ENCODE assay signal across 10 mouse cellular contexts in genomic region chr3:55151656-55152433, GRCm38 (mm10). TPM values are rescaled to one million over a fixed set of nuclear protein-coding genes. Genes with fewer than 3 reads are reported as not detected.
DNase-seq lines count a peak whose midpoint lies in the region; ATAC-seq and TF ChIP-seq lines count a peak whose summit lies in the region.
"Had no signal": no experiment of that assay in that cellular context is flagged by ENCODE, and none has a peak within 500 bp of the region (broad histone marks: within the 10 kb centered on the region; RNA-seq: fewer than 3 reads in every experiment).

No protein-coding gene starts in this region.

- H3K4me2 ChIP-seq in limb, embryonic 14.5 days (replicated peaks; ENCODE audit: low read depth, low read length, severe bottlenecking): no peak overlapping the region

- no peak overlapping the region for H3K9ac ChIP-seq in limb, embryonic 14.5 days (ENCODE audit: low read depth, low read length, severe bottlenecking)

- peak; percentile 47 for DNase-seq in thymus, postnatal 4 days
- no peak for DNase-seq in thymus, postnatal 25 days
- peak; percentile 40 to 56 for DNase-seq in cerebellum, adult 2 months
- DNase-seq in kidney, postnatal 10 days: peak; percentile 81
- peak; percentile 68 for DNase-seq in limb, embryonic 14.5 days (ENCODE audit: low spot score)
- peak; percentile 47 for DNase-seq in ovary, postnatal 36 days (ENCODE audit: low spot score)

- H3K9me3 ChIP-seq in limb, embryonic 14.5 days (ENCODE audit: control insufficient read depth, low read length): no peaks in the 10 kb centered on the region

- H3K4me3 ChIP-seq in cerebellum, adult 2 months (replicated peaks; ENCODE audit: insufficient read depth, low read depth, low read length): no peak overlapping the region
- H3K4me3 ChIP-seq in limb, embryonic 14.5 days (replicated peaks; ENCODE audit: low read length): no peak overlapping the region
- H3K4me3 ChIP-seq: erythroblast, embryonic 14.5 days; myocyte had no signal

- H3K27ac ChIP-seq in cerebellum, adult 2 months (ENCODE audit: insufficient read depth, low read length): no peak overlapping the region
- no peak overlapping the region for H3K27ac ChIP-seq in limb, embryonic 14.5 days (replicated peaks; ENCODE audit: low read depth, low read length)

- TF ChIP-seq POLR2A in cerebellum, adult 2 months (IDR thresholded peaks at IDR 0.05; ENCODE audit: borderline replicate concordance, insufficient read depth, low read length): no peak
- TF ChIP-seq POLR2A in limb, embryonic 14.5 days (IDR thresholded peaks at IDR 0.05; ENCODE audit: borderline replicate concordance, extremely low read depth, insufficient read depth, insufficient read length): no peak

- TF ChIP-seq CTCF in cerebellum, adult 2 months (IDR thresholded peaks at IDR 0.05; ENCODE audit: borderline replicate concordance, insufficient read depth, low read depth, low read length): peak; percentile 61; the same call in 1 of the 2 replicates

- no peaks in the 10 kb centered on the region for H3K27me3 ChIP-seq in cerebellum, adult 2 months (ENCODE audit: control insufficient read depth, insufficient read depth, low read length)
- no peaks in the 10 kb centered on the region for H3K27me3 ChIP-seq in limb, embryonic 14.5 days (ENCODE audit: control insufficient read depth, insufficient read depth, low read length)

- ATAC-seq in frontal cortex, adult (ENCODE audit: low TSS enrichment): peak; percentile 54
- ATAC-seq in limb, embryonic 14.5 days (ENCODE audit: low FRiP score, low read depth): peak; percentile 74; the same call in 1 of the 2 replicates
- no peak; the same call in 1 of the 2 replicates for ATAC-seq in megakaryocyte-erythroid progenitor cell, adult 5-6 weeks (replicated peaks; ENCODE audit: low FRiP score, low TSS enrichment, poor library complexity, severe bottlenecking)

- 38% methylated on average over 7 of the region's 7 CpGs for WGBS in cerebellum, adult 2 months
- 16% methylated on average over 7 of the region's 7 CpGs for WGBS in limb, embryonic 14.5 days

- no peaks in the 10 kb centered on the region for H3K4me1 ChIP-seq in cerebellum, adult 2 months (ENCODE audit: control insufficient read depth, insufficient read depth, low read length)
- peaks cover 3% of the 10 kb centered on the region; the same call in 1 of the 2 replicates for H3K4me1 ChIP-seq in limb, embryonic 14.5 days (ENCODE audit: control insufficient read depth, insufficient read depth, low read length)

- no peaks in the 10 kb centered on the region for H3K36me3 ChIP-seq in limb, embryonic 14.5 days (ENCODE audit: control insufficient read depth, insufficient read depth, low read length)

RNA-seq across cellular contexts. Expression of gene Ccdc169, which starts 14.7 kb away (rescaled TPM):
- polyA plus RNA-seq in cerebellum, adult 2 months (2012; rRNA removed): 0.41 and 0.59 TPM in 2 replicates
- 0.10 and 0.11 TPM in 2 replicates for polyA plus RNA-seq in limb, embryonic 14.5 days (2012; rRNA removed)
- 0.07 and 0.25 TPM in 2 replicates for polyA plus RNA-seq in limb, embryonic 14.5 days (2014; fragmentation: Nextera tagmentation; extraction: Ambion mirVana)
- total RNA-seq in megakaryocyte-erythroid progenitor cell, adult 5-6 weeks (2014; fragmentation: Nextera tagmentation): 0.84 TPM in 1 of 2 replicates, not detected in the other
- total RNA-seq in megakaryocyte-erythroid progenitor cell, adult 5-6 weeks (2017): not detected in 2 replicates
- polyA plus RNA-seq: erythroblast, embryonic 14.5 days had no signal

RNA-seq across cellular contexts. Expression of gene Sohlh2, which starts 30.0 kb away (rescaled TPM):
- not detected in 2 replicates for polyA plus RNA-seq in cerebellum, adult 2 months (2012; rRNA removed)
- 0.09 and 0.12 TPM in 2 replicates for polyA plus RNA-seq in limb, embryonic 14.5 days (2012; rRNA removed)
- not detected in 2 replicates for polyA plus RNA-seq in limb, embryonic 14.5 days (2014; fragmentation: Nextera tagmentation; extraction: Ambion mirVana)
- total RNA-seq in megakaryocyte-erythroid progenitor cell, adult 5-6 weeks (2014; fragmentation: Nextera tagmentation): not detected in 2 replicates
- not detected in 2 replicates for total RNA-seq in megakaryocyte-erythroid progenitor cell, adult 5-6 weeks (2017)
- polyA plus RNA-seq: erythroblast, embryonic 14.5 days had no signal

RNA-seq across cellular contexts. Expression of gene Spg20, which starts 39.9 kb away (rescaled TPM):
- polyA plus RNA-seq in cerebellum, adult 2 months (2012; rRNA removed): 30.2 and 36.0 TPM in 2 replicates
- 52.3 and 53.2 TPM in 2 replicates for polyA plus RNA-seq in limb, embryonic 14.5 days (2012; rRNA removed)
- 80.0 and 81.1 TPM in 2 replicates for polyA plus RNA-seq in limb, embryonic 14.5 days (2014; fragmentation: Nextera tagmentation; extraction: Ambion mirVana)
- 12.3 and 16.4 TPM in 2 replicates for total RNA-seq in megakaryocyte-erythroid progenitor cell, adult 5-6 weeks (2014; fragmentation: Nextera tagmentation)
- total RNA-seq in megakaryocyte-erythroid progenitor cell, adult 5-6 weeks (2017): 32.3 and 33.2 TPM in 2 replicates
